Mouse (Mus musculus) forebrain, embryonic 12.5 days (tissue): ENCODE measurements around the gene Tcl1b1. TPM values are rescaled to one million over a fixed set of nuclear protein-coding genes. Genes with fewer than 3 reads are reported as not detected.
"Not testable (repeated sequence)": the region's sequence is repeated elsewhere in the genome, so short reads cannot be mapped to it uniquely, and the experiment has no call there.

Experiments used
- ATAC-seq: fragments of 200-750 bp; cut with Nextera tagmentation; 2 replicates; pipeline ENCODE4 v1.8.0; 2017; ENCODE audit warnings: moderate TSS enrichment; ENCODE audit not compliant: low FRiP score
- H3K27ac ChIP-seq: fragments of 300-500 bp; sonication (generic); 2 replicates; pipeline ENCODE4 v1.5.1; 2016; ENCODE audit warnings: mild to moderate bottlenecking
- H3K27me3 ChIP-seq: fragments of 300-500 bp; sonication (generic); 2 replicates; pipeline ENCODE4 v1.6.1; 2016; ENCODE audit warnings: mild to moderate bottlenecking
- H3K36me3 ChIP-seq: fragments of 300-500 bp; sonication (generic); replicated peaks from 2 replicates; pipeline ENCODE4 v1.6.1; 2016; ENCODE audit warnings: mild to moderate bottlenecking
- H3K4me1 ChIP-seq: fragments of 300-500 bp; sonication (generic); 2 replicates; pipeline ENCODE4 v1.6.1; 2016
- H3K4me2 ChIP-seq: fragments of 300-500 bp; sonication (generic); 2 replicates; pipeline ENCODE4 v1.6.1; 2016; ENCODE audit warnings: mild to moderate bottlenecking, moderate library complexity
- H3K4me3 ChIP-seq: fragments of 300-500 bp; sonication (generic); replicated peaks from 2 replicates; pipeline ENCODE4 v1.5.1; 2016; ENCODE audit warnings: mild to moderate bottlenecking
- H3K9ac ChIP-seq: fragments of 300-500 bp; sonication (generic); 2 replicates; pipeline ENCODE4 v1.6.1; 2016; ENCODE audit warnings: mild to moderate bottlenecking
- H3K9me3 ChIP-seq: fragments of 300-500 bp; sonication (generic); 2 replicates; pipeline ENCODE4 v1.6.1; 2016
- WGBS: fragments of 180-500 bp; shearing (Covaris S2); methylation state at CpG from one replicate; pipeline ENCODE4 v1.1.7; 2016; 5-methylcytosine and 5-hydroxymethylcytosine counted together
- polyA plus RNA-seq: library from polyadenylated mRNA; unstranded; fragments of >200 nt; fragmentation: Nextera tagmentation; extraction: Ambion mirVana; gene quantifications from 2 replicates; pipeline ENCODE4 v1.2.1, GENCODE M21; 2016

The Tcl1b1 gene
- polyA plus RNA-seq, 1 experiment from 2014 or later, result not detected

GRCm38 (mm10) chr12:105145714-105146113 is 13.8 kb upstream of the Tcl1b1 start, which contains the start of gene Tcl1b2:
TSS of gene Tcl1b2 (plus strand) at chr12:105146014.
- 83% methylated on average over 3 of the region's 3 CpGs for whole genome bisulfite sequencing

GRCm38 (mm10) chr12:105155286-105155685 is 4.2 kb upstream of the Tcl1b1 start:
- ATAC-seq, H3K4me1 ChIP-seq, H3K9ac ChIP-seq, H3K27me3 ChIP-seq, H3K36me3 ChIP-seq, H3K4me3 ChIP-seq, H3K9me3 ChIP-seq, H3K4me2 ChIP-seq, H3K27ac ChIP-seq: not testable (repeated sequence)
- 81% methylated on average over 4 of the region's 4 CpGs for WGBS

More at GRCm38 (mm10) chr12:105145714-105146113, 13.8 kb upstream of the Tcl1b1 start, which contains the start of gene Tcl1b2:
- no peaks in the 10 kb centered on the region for H3K36me3 ChIP-seq
- no peak within 1 kb of the TSS for H3K4me2 ChIP-seq
- H3K4me1 ChIP-seq, result no peaks in the 10 kb centered on the region
- H3K27ac ChIP-seq, result no peak within 1 kb of the TSS
- no peaks in the 10 kb centered on the region for H3K27me3 ChIP-seq
- no peak within 1 kb of the TSS for H3K9ac ChIP-seq
- no peak within 1 kb of the TSS for H3K4me3 ChIP-seq
- no peak for ATAC-seq
- no peaks in the 10 kb centered on the region for H3K9me3 ChIP-seq

DNA sequence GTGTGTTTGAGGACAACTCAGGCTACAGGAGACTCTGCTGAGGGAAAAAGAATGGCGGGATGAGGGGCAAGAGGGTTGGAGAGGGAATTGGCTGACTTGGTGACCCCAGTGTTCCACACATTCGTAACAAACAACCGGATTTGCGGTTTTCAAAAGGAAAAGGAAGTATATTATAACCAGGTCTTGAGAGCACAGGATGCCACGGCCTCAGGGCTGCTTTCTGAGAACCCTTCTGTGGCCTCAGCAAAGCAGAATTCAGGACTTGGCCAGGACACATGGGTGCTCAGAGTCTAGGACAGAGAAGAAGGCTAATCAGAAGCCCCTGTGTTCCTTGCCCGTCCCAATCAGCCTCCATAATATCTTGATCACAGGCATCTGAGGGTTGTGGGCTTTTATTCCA is 648 bp upstream of the Tcl1b1 start:
- no peak overlapping the region for H3K4me2 ChIP-seq
- H3K4me1 ChIP-seq, result no peaks in the 10 kb centered on the region
- ATAC-seq, result no peak
- H3K4me3 ChIP-seq, result no peak overlapping the region
- no peak overlapping the region for H3K9ac ChIP-seq
- no peaks in the 10 kb centered on the region for H3K36me3 ChIP-seq
- no peak overlapping the region for H3K27ac ChIP-seq
- no peaks in the 10 kb centered on the region for H3K27me3 ChIP-seq
- 91% methylated on average over 6 of the region's 6 CpGs for WGBS
- H3K9me3 ChIP-seq, result no peaks in the 10 kb centered on the region

GRCm38 (mm10) chr12:105166734-105167133 is 7.2 kb downstream of the Tcl1b1 start:
- no peak overlapping the region for H3K27ac ChIP-seq
- H3K4me2 ChIP-seq, result no peak overlapping the region
- H3K9me3 ChIP-seq, result no peaks in the 10 kb centered on the region
- H3K36me3 ChIP-seq, result no peaks in the 10 kb centered on the region
- no peak for ATAC-seq
- WGBS, result 77% methylated on average over 3 of the region's 3 CpGs
- no peak overlapping the region for H3K4me3 ChIP-seq
- 0 out of 2 replicates have a peak, but pooled peaks cover 4% of the 10 kb centered on the region for H3K27me3 ChIP-seq
- no peaks in the 10 kb centered on the region for H3K4me1 ChIP-seq
- no peak overlapping the region for H3K9ac ChIP-seq

DNA sequence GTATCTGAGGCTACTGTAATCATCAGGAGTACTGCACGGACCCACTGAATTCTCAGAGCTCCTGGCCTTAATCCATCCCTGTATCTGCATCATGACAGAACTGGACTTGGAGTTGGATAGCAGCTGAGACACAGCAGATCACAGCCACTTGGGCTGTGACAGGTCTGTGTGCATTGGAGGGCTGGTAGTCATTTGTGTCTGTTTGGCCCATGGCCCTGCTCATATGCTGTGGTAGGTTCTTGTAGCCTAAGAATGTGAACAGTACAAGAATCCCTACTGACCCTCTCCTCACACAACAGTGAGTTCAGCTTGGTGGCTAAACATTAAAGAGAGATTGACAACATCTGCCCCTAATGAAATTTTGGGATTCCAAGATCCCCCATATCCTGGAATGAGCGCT is 13.9 kb downstream of the Tcl1b1 start:
- ATAC-seq, result no peak
- Histone ChIP-seq H3K9me3 (no peaks in the 10 kb centered on the region), H3K9ac (no peak overlapping the region), H3K4me1 (no peaks in the 10 kb centered on the region), H3K4me2 (no peak overlapping the region), H3K4me3 (no peak overlapping the region), H3K27ac (no peak overlapping the region), H3K36me3 (no peaks in the 10 kb centered on the region), H3K27me3 (0 out of 2 replicates have a peak, but pooled peaks cover 4% of the 10 kb centered on the region)
- WGBS, result 80% methylated on average over 2 of the region's 2 CpGs

- not testable (repeated sequence) for H3K27me3 ChIP-seq, H3K9me3 ChIP-seq, ATAC-seq, H3K9ac ChIP-seq, H3K27ac ChIP-seq, H3K4me1 ChIP-seq, H3K36me3 ChIP-seq, H3K4me2 ChIP-seq, H3K4me3 ChIP-seq
- 38% methylated on average over 2 of the region's 2 CpGs for WGBS
These were observed 14.8 kb downstream of the Tcl1b1 start for GRCm38 (mm10) chr12:105174318-105174717.

DNA sequence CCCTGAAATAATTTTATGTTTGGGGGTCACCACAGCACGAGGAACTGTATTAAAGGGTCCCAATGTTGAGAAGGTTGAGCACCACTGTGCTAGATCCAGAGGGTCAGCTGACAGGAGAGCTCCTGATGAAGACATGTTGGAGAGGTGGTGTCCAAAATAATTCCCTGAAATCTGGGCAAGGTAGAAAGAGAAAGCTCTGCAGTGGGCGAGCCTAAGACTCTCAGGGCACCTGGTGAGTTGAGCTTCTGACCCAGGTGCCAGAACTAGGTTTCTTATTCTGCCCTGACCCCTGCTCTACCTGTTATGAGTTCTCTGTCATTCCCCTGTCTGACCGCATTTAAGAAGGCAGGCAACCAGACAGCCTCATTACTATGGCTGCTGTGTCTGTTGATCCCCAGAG is 16.6 kb downstream of the Tcl1b1 start, which contains the start of gene Tcl1b5:
Gene Tcl1b5, plus strand, starts transcription at position 301 of the 400 bp plus-strand sequence.
- 72% methylated on average over 3 of the region's 3 CpGs for WGBS
- H3K27ac ChIP-seq, ATAC-seq, H3K4me2 ChIP-seq, H3K9ac ChIP-seq, H3K27me3 ChIP-seq, H3K4me1 ChIP-seq, H3K4me3 ChIP-seq, H3K36me3 ChIP-seq, H3K9me3 ChIP-seq: not testable (repeated sequence)

DNA sequence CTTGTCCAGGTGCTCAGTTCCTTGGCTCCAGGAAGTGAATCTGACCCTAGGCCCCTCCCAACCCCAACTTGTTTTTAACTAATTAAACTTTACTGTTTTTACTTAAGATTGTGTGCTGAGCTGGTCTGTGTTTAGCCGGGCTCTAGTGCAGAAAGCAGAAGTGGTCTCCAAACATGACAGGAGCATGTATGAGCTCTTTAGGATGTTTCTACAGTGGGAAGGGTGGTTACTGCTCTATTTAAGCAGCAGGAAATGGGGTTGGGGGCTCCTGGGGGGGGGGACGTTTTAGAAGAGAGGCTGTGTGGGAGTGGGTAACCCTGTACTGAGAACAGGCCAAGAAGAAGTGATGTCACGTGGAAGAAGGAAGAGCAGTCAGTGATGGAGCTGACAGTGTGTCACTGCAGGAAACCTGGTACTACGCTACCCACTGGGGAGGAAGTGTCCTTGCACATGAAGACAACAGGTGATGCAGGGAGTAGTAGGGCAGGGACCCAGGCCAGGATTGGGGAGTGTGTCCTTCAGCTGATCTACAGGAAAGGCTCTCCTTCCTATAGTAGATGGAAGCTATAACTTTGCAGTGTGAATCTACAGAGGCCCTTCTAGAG is 21.7 kb downstream of the Tcl1b1 start:
- not testable (repeated sequence) for H3K27me3 ChIP-seq, H3K27ac ChIP-seq, H3K4me2 ChIP-seq, H3K9me3 ChIP-seq, H3K4me1 ChIP-seq, H3K36me3 ChIP-seq, H3K9ac ChIP-seq, ATAC-seq, H3K4me3 ChIP-seq
- WGBS, result 78% methylated on average over 4 of the region's 4 CpGs

DNA sequence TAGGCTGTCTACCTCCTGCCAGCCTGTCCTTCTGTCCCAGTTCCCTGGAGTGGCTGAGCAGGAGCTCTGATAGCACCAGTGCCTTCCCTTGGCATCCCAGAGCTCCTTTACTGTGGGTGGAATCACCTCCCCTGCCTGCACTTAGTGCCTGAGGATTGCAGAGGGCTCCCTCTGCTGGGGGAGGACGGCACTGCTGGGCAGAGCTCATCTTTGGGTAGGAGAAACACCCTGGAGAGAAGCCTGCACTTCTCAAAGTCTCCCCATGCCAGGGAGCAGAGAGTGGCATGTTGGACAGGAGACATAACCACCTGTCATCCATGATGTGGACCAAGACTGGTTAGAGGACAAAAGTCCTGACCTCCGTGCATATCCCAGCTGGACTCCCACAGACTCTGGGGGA is 29.5 kb downstream of the Tcl1b1 start:
- not testable (repeated sequence) for H3K9ac ChIP-seq, H3K27ac ChIP-seq, H3K4me3 ChIP-seq, H3K9me3 ChIP-seq, H3K4me1 ChIP-seq, H3K4me2 ChIP-seq, H3K36me3 ChIP-seq, ATAC-seq, H3K27me3 ChIP-seq
- WGBS, result 45% methylated on average over 2 of the region's 2 CpGs

DNA sequence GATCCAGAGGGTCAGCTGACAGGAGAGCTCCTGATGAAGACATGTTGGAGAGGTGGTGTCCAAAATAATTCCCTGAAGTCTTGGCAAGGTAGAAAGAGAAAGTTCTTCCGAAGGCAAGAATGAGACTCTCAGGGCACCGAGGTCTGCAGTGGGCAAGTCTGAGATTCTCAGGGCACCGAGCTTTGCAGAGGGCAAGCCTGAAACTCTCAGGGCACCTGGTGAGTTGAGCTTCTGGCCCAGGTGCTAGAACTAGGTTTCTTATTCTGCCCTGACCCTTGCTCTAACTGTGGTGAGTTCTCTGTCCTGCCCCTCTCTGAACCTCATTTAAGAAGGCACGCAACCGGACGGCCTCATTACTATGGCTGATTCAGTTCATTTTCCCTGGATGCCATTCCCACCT is 31.3 kb downstream of the Tcl1b1 start, which contains the start of gene Tcl1b3:
Gene Tcl1b3, plus strand, starts transcription at position 301 of the 400 bp plus-strand sequence.
- ATAC-seq, H3K27me3 ChIP-seq, H3K36me3 ChIP-seq, H3K27ac ChIP-seq, H3K9me3 ChIP-seq, H3K4me2 ChIP-seq, H3K9ac ChIP-seq, H3K4me1 ChIP-seq, H3K4me3 ChIP-seq: not testable (repeated sequence)
- 94% methylated on average over 6 of the region's 6 CpGs for WGBS

GRCm38 (mm10) chr12:105199684-105200497 is 40.4 kb downstream of the Tcl1b1 start:
- H3K9ac ChIP-seq, H3K36me3 ChIP-seq, H3K4me3 ChIP-seq, H3K4me1 ChIP-seq, H3K4me2 ChIP-seq, ATAC-seq, H3K27ac ChIP-seq, H3K27me3 ChIP-seq, H3K9me3 ChIP-seq: not testable (repeated sequence)
- 15% methylated on average over 7 of the region's 7 CpGs for WGBS

DNA sequence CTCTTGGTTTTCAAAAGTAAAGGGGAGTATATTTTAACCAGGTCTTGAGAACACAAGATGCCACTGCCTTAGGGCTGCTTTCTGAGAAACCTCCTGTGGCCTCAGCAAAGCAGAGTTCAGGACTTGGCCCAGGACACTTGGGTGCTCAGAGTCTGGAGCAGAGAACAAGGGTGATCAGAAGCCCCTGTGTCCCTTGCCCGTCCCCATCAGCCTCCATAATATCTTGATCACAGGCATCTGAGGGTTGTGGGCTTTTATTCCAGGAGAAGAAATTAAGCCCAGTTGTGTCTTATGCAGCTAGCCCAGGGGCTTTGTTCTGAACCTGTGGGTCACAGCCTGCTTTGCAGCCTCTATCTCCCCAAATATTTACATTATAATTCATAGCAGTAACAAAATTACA is 42.2 kb downstream of the Tcl1b1 start, which contains the start of gene Tcl1b4:
Gene Tcl1b4, plus strand, starts transcription at position 301 of the 400 bp plus-strand sequence.
- not testable (repeated sequence) for H3K9ac ChIP-seq, H3K9me3 ChIP-seq, H3K27ac ChIP-seq, H3K4me2 ChIP-seq, H3K4me3 ChIP-seq, ATAC-seq, H3K4me1 ChIP-seq, H3K27me3 ChIP-seq, H3K36me3 ChIP-seq
- WGBS, result 79% methylated on average over 1 of the region's 1 CpGs
